In genomic region chr12:76318282-76319212, GRCm38 (mm10) we compare ENCODE assay signal across 9 mouse cellular contexts. TPM values are rescaled to one million over a fixed set of nuclear protein-coding genes. Genes with fewer than 3 reads are reported as not detected.
DNase-seq lines count a peak whose midpoint lies in the region; ATAC-seq lines count a peak whose summit lies in the region.
"Had no signal": no experiment of that assay in that cellular context is flagged by ENCODE, and none has a peak within 500 bp of the region (broad histone marks: within the 10 kb centered on the region; RNA-seq: fewer than 3 reads in every experiment).

No protein-coding gene starts in this region.

- no peak overlapping the region for H3K4me2 ChIP-seq in kidney, embryonic 14.5 days (replicated peaks; ENCODE audit: low read depth, low read length)
- H3K4me2 ChIP-seq in liver, embryonic 13.5 days, result peak overlapping the region; percentile 58
- no peak overlapping the region for H3K4me2 ChIP-seq in forebrain, embryonic 12.5 days

- H3K9ac ChIP-seq in kidney, embryonic 14.5 days (ENCODE audit: low read depth, low read length), result no peak overlapping the region
- H3K9ac ChIP-seq in liver, embryonic 13.5 days, result peak overlapping the region; percentile 58
- H3K9ac ChIP-seq in forebrain, embryonic 12.5 days, result no peak overlapping the region

- WGBS in kidney, embryonic 14.5 days, result 69% methylated on average over 9 of the region's 9 CpGs
- WGBS in liver, embryonic 13.5 days (ENCODE audit: insufficient replicate concordance), result 6% methylated on average over 9 of the region's 9 CpGs
- WGBS in forebrain, embryonic 12.5 days, result 79% methylated on average over 9 of the region's 9 CpGs

- H3K4me3 ChIP-seq in kidney, embryonic 14.5 days (ENCODE audit: low read length), result no peak overlapping the region
- H3K4me3 ChIP-seq in liver, embryonic 13.5 days (replicated peaks), result peak overlapping the region; percentile 13; the same call in 1 of the 2 replicates
- no peak overlapping the region for H3K4me3 ChIP-seq in forebrain, embryonic 12.5 days (replicated peaks)

- H3K27ac ChIP-seq in kidney, embryonic 14.5 days (ENCODE audit: low read depth, low read length), result 0 out of 2 replicates have a peak overlapping the region, but pooled peaks have one; percentile 3
- H3K27ac ChIP-seq in liver, embryonic 13.5 days, result peak overlapping the region; percentile 91
- H3K27ac ChIP-seq in forebrain, embryonic 12.5 days, result no peak overlapping the region

- H3K9me3 ChIP-seq in kidney, embryonic 14.5 days (ENCODE audit: control insufficient read depth, low read length), result no peaks in the 10 kb centered on the region
- H3K9me3 ChIP-seq in liver, embryonic 13.5 days (replicated peaks), result no peaks in the 10 kb centered on the region
- no peaks in the 10 kb centered on the region for H3K9me3 ChIP-seq in forebrain, embryonic 12.5 days

- ATAC-seq in kidney, embryonic 14.5 days (ENCODE audit: low FRiP score, low TSS enrichment), result no peak
- peak; percentile 95 for ATAC-seq in liver, embryonic 13.5 days (ENCODE audit: low read depth)
- no peak for ATAC-seq in forebrain, embryonic 12.5 days (ENCODE audit: low FRiP score)

- H3K4me1 ChIP-seq in kidney, embryonic 14.5 days (ENCODE audit: control insufficient read depth, insufficient read depth, low read length), result no peaks in the 10 kb centered on the region
- H3K4me1 ChIP-seq in liver, embryonic 13.5 days (replicated peaks), result peaks cover 36% of the 10 kb centered on the region
- H3K4me1 ChIP-seq in forebrain, embryonic 12.5 days, result no peaks in the 10 kb centered on the region

- peaks cover 50% of the 10 kb centered on the region for H3K36me3 ChIP-seq in kidney, embryonic 14.5 days (ENCODE audit: control insufficient read depth, insufficient read depth, low read length)
- H3K36me3 ChIP-seq in liver, embryonic 13.5 days, result peaks cover 68% of the 10 kb centered on the region
- H3K36me3 ChIP-seq in forebrain, embryonic 12.5 days (replicated peaks), result peaks cover 24% of the 10 kb centered on the region

- DNase-seq in kidney, adult 9 months, result no peak
- DNase-seq in c-Kit-positive CD71-negative TER-119-negative erythroid progenitor cells, embryonic 14.5 days (ENCODE audit: low read depth), result peak; percentile 67
- peak; percentile 75 for DNase-seq in liver, embryonic 13.5 days
- peak; percentile 37 for DNase-seq in spleen, adult 12 weeks (ENCODE audit: low spot score)
- DNase-seq in right cerebral cortex, adult 2 months (ENCODE audit: low spot score in 2 of 2), result no peak
- DNase-seq in right cerebral cortex, postnatal 25 days, result no peak
- DNase-seq: gastrocnemius, postnatal 14 days had no signal

- H3K27me3 ChIP-seq in kidney, embryonic 14.5 days (ENCODE audit: control insufficient read depth, insufficient read depth, low read length), result no peaks in the 10 kb centered on the region
- H3K27me3 ChIP-seq in liver, embryonic 13.5 days, result no peaks in the 10 kb centered on the region
- H3K27me3 ChIP-seq in forebrain, embryonic 12.5 days, result no peaks in the 10 kb centered on the region

RNA-seq across cellular contexts. Expression of gene Akap5, which starts 6.1 kb away (rescaled TPM):
- 0.96 and 1.7 TPM in 2 replicates for polyA plus RNA-seq in kidney, embryonic 14.5 days (2014; fragmentation: Nextera tagmentation; extraction: Ambion mirVana)
- polyA plus RNA-seq in liver, embryonic 13.5 days (2015; fragmentation: Nextera tagmentation; extraction: Ambion mirVana), result 0.43 and 0.51 TPM in 2 replicates
- 5.9 and 6.5 TPM in 2 replicates for polyA plus RNA-seq in forebrain, embryonic 12.5 days (2016; fragmentation: Nextera tagmentation; extraction: Ambion mirVana)

RNA-seq across cellular contexts. Expression of gene Zbtb25, which starts 50.9 kb away (rescaled TPM):
- 19.9 and 20.5 TPM in 2 replicates for polyA plus RNA-seq in kidney, embryonic 14.5 days (2014; fragmentation: Nextera tagmentation; extraction: Ambion mirVana)
- 8.3 and 9.2 TPM in 2 replicates for polyA plus RNA-seq in liver, embryonic 13.5 days (2015; fragmentation: Nextera tagmentation; extraction: Ambion mirVana)
- polyA plus RNA-seq in forebrain, embryonic 12.5 days (2016; fragmentation: Nextera tagmentation; extraction: Ambion mirVana), result 20.0 and 22.5 TPM in 2 replicates

RNA-seq across cellular contexts. Expression of gene Zbtb1, which starts 51.5 kb away (rescaled TPM):
- 8.3 and 12.5 TPM in 2 replicates for polyA plus RNA-seq in kidney, embryonic 14.5 days (2014; fragmentation: Nextera tagmentation; extraction: Ambion mirVana)
- 4.3 and 5.9 TPM in 2 replicates for polyA plus RNA-seq in liver, embryonic 13.5 days (2015; fragmentation: Nextera tagmentation; extraction: Ambion mirVana)
- polyA plus RNA-seq in forebrain, embryonic 12.5 days (2016; fragmentation: Nextera tagmentation; extraction: Ambion mirVana), result 8.2 and 8.5 TPM in 2 replicates

Comparison
In these comparisons a context has a peak if more than half of its experiments do, and no peak if none do; other contexts are left out.
1. DNase-seq: peak in c-Kit-positive CD71-negative TER-119-negative erythroid progenitor cells, embryonic 14.5 days (single experiment), liver, embryonic 13.5 days (single experiment) and spleen, adult 12 weeks (single experiment); none in kidney, adult 9 months (single experiment), right cerebral cortex, adult 2 months (0 of 2) and right cerebral cortex, postnatal 25 days (single experiment).